Mouse (Mus musculus) central nervous system, embryonic 18 days (tissue): Measurements from ENCODE around the gene Rasgrp4. TPM values are rescaled to one million over a fixed set of nuclear protein-coding genes. Genes with fewer than 3 reads are reported as not detected.

Experiments
- polyA plus RNA-seq: library from polyadenylated mRNA; depleted of rRNA; stranded (reverse); fragments of >200 nt; gene quantifications from 2 replicates; pipeline ENCODE4 v1.2.3, GENCODE M21; 2012; rRNA removed

Rasgrp4 gene
- polyA plus RNA-seq, result 3.1 and 4.0 TPM in 2 replicates

DNA sequence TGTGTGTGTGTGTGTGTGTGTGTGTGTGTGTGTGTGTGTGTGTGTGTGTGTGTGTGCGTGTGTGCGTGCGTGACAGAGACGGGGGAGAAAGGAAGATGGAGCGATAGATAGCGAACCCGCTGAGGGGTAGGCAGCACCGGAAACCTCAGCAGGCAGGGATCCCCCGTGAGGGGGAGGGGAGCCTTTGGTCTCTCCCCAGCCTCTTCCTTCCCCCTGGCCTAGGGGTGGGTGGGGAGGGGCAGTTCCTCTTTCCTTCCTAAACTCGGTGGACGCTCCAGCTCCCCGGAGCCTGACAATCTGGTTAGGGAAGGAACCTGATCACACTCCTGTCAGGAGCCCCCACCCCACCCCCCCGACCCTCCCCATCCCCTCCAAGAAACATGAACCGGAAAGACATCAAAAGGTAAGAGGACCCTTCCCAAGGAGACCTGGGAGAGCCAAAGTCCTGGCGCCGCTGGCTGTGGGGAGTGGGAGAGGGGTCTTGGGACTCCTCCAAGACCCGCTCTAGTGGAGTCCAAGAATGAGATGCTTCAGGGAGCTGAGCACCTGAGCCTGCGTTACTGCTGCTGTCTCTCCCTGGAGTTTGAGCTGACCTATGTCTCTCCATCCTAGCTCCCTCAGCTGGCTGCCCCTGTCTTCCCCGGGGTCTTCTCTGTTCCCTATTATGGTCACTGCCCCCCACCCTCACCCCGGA lies at the start of gene Rasgrp4:
Rasgrp4 (plus strand) TSS at position 159 of the 694 bp plus-strand sequence.

DNA sequence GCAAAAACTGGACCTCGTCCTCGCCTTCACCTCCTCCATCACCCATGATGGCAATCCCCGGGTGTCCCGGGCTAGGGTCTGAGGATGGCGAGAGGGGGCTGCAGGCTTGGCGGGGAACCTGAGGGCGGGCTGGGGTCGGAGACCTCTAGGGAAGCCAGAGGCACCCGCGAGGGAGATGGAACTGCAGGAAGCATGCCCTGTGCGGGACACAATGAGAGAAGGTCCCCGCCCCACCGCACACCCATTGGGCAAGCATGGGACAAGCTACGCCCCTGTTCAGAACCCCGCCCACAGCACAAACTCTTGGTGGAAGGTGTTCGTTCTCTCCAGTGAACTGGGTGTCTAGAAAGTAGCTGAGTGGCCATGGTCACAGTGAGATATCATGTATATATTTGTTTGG lies 9.7 kb upstream of the Rasgrp4 start, which contains the start of gene Ryr1:
Ryr1 (minus strand) TSS at position 210 of the 400 bp plus-strand sequence.

DNA sequence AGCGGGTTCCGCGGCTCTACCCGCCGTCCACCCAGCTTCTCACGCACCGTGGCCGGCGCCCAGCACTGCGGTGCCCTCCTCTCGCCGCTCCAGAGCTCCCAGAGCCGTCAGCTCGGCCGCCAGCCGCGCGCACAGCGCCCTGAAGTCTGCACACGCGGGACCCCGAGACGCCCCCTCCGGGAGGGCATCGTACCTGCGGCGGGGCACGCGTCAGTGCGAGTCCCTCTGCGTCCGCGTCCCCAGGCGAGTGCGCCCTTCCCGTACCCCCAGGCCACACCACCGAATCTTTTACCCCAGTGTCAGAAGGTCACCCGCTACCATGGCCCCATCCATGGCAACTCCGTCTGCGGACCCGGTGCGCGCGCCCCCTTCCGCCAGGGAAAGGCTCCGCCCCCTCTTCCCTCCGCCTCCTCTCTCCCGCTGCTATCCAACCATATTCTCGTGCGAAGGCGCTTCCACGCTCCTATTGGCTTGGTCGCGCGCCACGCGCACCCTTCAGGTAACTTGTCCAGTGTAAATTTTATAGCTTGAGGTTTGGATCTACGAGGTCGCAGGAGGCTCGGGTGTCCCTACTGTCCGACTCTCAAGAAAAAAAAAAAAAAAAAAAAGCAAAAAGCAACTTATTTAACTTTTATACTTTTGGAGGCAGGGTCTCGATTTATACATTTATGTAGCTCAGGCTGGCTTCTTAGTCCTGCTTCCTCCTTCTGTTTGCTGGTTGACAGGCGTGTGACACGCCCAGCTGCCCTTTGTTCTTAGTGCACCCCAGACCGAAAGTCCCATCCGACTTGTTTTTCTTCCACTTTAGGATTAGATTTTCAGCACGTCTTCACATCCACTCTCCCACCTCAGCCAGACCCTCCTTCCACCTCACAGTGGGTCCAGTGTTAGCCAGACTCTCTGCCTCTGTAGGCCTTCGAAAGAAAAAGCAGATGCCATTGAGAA lies 21.5 kb downstream of the Rasgrp4 start, which contains the start of gene Fam98c:
Fam98c (minus strand) TSS at position 397 of the 945 bp plus-strand sequence.

DNA sequence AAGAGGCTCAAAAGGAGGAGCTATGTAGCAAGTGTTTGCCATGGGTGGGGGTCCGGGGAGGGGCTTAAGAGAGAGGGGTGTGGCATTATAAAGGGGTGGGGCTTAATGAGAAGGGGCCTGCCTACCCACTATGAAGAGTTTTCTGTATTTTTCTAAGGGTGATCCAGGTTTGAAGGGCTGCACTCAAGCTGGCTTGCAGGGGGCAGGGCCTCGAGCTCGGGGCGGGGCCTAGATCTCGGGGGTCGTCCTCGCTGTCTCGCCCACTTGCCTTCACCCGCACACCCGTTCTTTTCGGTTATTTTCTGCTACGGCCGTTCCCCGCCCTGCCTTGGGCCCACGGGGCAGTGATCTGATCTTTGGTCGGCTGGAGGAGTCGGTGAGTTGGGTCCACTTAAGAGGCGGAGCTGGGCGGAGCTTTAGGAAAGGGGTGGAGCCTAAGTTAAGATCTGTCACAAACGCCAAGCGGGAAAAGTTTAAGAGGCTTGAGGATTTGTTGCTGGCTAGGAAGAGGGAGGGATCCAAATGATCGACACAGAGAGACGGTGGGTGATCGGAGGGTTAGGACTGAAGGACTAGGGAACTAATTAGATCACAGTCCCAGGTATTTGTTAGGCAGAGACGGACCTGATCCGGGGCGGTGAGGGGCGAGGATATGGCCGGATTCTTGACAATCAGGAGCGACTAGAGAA lies 35.6 kb downstream of the Rasgrp4 start, which contains the start of the genes Ggn and Spred3:
Ggn (plus strand) TSS at position 145 of the 689 bp plus-strand sequence.
Spred3 (minus strand) TSS at position 346 of the 689 bp plus-strand sequence.

DNA sequence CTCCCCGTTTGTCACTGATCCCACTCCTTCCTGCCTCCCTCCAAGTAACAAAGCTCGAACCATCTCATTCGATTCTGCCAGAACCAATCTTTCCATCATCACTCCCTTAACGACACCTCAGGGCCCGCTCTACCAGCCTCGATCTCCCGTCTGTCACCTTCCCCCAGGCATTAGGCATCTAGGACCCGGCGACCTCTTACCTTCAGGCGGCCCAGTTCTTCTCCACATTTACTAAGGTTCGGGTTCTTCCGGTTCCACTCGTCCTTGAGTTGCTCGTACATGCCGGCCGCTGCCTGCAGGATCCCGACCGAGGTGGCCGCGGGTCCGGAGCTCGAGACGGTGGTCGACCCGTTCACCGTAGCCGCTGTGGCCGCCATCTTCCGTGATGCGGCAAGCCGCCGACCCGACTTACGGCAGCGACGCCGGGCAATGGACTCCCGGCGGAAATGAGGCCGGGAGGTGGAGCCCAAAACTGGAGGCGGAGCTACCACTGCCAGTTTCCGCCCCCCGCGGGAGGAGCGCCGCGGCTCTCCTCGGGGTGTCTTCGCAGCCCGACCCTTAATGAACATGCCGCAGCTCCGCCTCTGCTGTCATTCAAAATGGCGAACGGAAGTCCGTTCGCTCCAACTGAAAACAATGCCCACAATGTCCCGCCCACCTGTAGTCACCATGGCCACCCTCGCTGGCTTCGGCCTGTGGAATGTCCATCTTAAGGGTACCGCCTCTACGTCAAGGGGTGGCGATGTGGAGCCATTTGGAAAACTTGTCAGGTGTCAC lies 45.6 kb downstream of the Rasgrp4 start, which contains the start of gene Psmd8:
Psmd8 (minus strand) TSS at position 625 of the 777 bp plus-strand sequence.

Other genes starting within 250 kb of the Rasgrp4 start
- 120 and 134 TPM in 2 replicates for gene Actn4, start 172.5 kb upstream of the Rasgrp4 start, polyA plus RNA-seq
- 377 and 381 TPM in 2 replicates for gene Eif3k, start 153.0 kb upstream of the Rasgrp4 start, polyA plus RNA-seq
- 12.9 and 14.6 TPM in 2 replicates for gene Map4k1, start 152.8 kb upstream of the Rasgrp4 start, polyA plus RNA-seq
- gene Ryr1, start 9.7 kb upstream of the Rasgrp4 start, polyA plus RNA-seq, result 12.3 and 12.4 TPM in 2 replicates
- 27.0 and 27.4 TPM in 2 replicates for gene Fam98c, start 21.4 kb downstream of the Rasgrp4 start, polyA plus RNA-seq
- 0.41 and 0.43 TPM in 2 replicates for gene Ggn, start 35.4 kb downstream of the Rasgrp4 start, polyA plus RNA-seq
- gene Spred3, start 35.6 kb downstream of the Rasgrp4 start, polyA plus RNA-seq, result 26.7 and 27.6 TPM in 2 replicates
- gene Psmd8, start 45.9 kb downstream of the Rasgrp4 start, polyA plus RNA-seq, result 245 and 257 TPM in 2 replicates
- 12.7 and 13.0 TPM in 2 replicates for gene Catsperg1, start 79.2 kb downstream of the Rasgrp4 start, polyA plus RNA-seq
- 0.74 and 0.91 TPM in 2 replicates for gene Kcnk6, start 97.7 kb downstream of the Rasgrp4 start, polyA plus RNA-seq
- 66.8 and 73.6 TPM in 2 replicates for gene Yif1b, start 103.5 kb downstream of the Rasgrp4 start, polyA plus RNA-seq
- 0.19 and 1.2 TPM in 2 replicates for gene 2200002D01Rik, start 113.6 kb downstream of the Rasgrp4 start, polyA plus RNA-seq
- 57.9 and 58.2 TPM in 2 replicates for gene Spint2, start 147.1 kb downstream of the Rasgrp4 start, polyA plus RNA-seq
- gene Ppp1r14a, start 154.5 kb downstream of the Rasgrp4 start, polyA plus RNA-seq, result 3.5 and 4.5 TPM in 2 replicates
- 116 and 152 TPM in 2 replicates for gene Dpf1, start 169.1 kb downstream of the Rasgrp4 start, polyA plus RNA-seq